Mouse (Mus musculus): ENCODE results near the gene 1700020L24Rik.

DNA sequence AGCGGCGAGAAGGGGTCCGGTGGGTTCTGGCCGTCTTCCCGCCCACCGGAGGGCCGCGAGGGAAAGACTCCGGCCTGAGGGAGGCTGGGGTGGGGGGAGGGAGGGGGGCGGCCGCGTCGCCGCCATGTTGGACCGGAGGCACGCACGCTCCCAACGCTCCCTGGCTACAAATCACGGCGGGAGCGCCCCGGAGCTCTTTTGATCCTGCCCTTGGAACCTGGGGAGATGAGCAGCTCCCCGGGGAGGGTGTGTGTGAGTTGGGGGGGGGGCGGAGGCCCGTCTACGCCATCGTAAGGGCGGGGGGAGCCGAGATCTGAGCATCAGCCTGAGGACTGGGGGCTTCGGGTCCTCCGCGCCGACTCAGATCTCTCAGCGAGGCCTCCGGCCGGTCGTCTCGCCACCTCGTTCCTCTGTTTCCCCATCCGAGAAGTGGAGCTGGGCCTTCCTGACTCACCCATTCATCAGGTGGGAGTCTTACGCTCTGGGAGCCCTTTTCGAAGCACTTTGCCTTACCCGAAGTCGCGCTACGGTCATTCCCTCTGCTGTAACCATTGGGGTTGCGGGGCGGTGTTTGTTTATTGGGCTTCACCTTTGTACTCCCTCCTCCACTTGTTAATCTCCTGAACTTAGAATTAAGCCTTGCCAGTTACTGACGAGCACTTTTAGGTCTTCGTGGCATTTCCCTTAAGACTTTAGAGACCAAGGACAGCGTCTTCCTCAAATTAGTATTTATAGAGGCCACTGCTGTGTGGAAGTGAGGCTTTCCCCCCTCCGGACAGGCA lies 35.9 kb downstream of the 1700020L24Rik start:
- TF ChIP-seq CTCF (IDR thresholded peaks at IDR 0.05; ENCODE audit: borderline replicate concordance, insufficient read depth, low read depth, low read length) (no peak), POLR2A (IDR thresholded peaks at IDR 0.05; ENCODE audit: borderline replicate concordance, insufficient read depth, low read length) (no peak)
